Comparison of ENCODE assay signal across 10 mouse cellular contexts in the genomic region with DNA sequence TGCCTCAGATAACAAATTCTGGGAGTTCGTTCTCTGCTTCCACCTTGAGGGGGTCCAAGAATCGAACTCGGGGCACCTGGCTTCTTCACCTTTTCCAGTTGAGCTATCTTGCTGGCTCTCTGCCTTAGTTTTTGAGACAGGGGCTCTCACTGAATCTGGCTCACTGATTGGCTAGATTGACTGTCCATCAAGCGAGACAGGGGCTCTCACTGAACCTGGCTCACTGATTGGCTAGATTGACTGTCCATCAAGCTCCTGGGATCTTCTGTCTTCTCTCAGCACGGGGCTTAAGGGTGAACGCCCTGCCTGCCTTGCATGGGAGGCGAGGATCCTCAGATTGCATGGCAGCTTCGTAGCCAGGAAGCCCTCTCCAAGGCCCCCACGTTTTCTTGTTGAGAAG. TPM values are rescaled to one million over a fixed set of nuclear protein-coding genes. Genes with fewer than 3 reads are reported as not detected.
DNase-seq lines count a peak whose midpoint lies in the region; ATAC-seq and TF ChIP-seq lines count a peak whose summit lies in the region.
"Had no signal": no experiment of that assay in that cellular context is flagged by ENCODE, and none has a peak within 500 bp of the region (broad histone marks: within the 10 kb centered on the region; RNA-seq: fewer than 3 reads in every experiment).

No protein-coding gene starts in this region.

- no peak overlapping the region for H3K27ac ChIP-seq in lung, embryonic 14.5 days (ENCODE audit: low read depth)
- no peak overlapping the region for H3K27ac ChIP-seq in lung, postnatal 0 days (ENCODE audit: low read length)
- H3K27ac ChIP-seq: neural tube, embryonic 12.5 days had no signal

- WGBS in lung, embryonic 14.5 days: 49% methylated on average over 9 of the region's 9 CpGs
- 55% methylated on average over 9 of the region's 9 CpGs for WGBS in lung, postnatal 0 days

- H3K4me1 ChIP-seq in lung, embryonic 14.5 days (ENCODE audit: insufficient read depth): no peaks in the 10 kb centered on the region
- no peaks in the 10 kb centered on the region for H3K4me1 ChIP-seq in lung, postnatal 0 days (ENCODE audit: insufficient read depth, low read depth, low read length)

- no peaks in the 10 kb centered on the region for H3K9me3 ChIP-seq in lung, embryonic 14.5 days (ENCODE audit: low read depth, low read length)
- no peaks in the 10 kb centered on the region for H3K9me3 ChIP-seq in lung, postnatal 0 days (ENCODE audit: low read length)
- H3K9me3 ChIP-seq: neural tube, embryonic 12.5 days had no signal

- H3K36me3 ChIP-seq in lung, embryonic 14.5 days (ENCODE audit: insufficient read depth): no peaks in the 10 kb centered on the region
- no peaks in the 10 kb centered on the region for H3K36me3 ChIP-seq in lung, postnatal 0 days (ENCODE audit: insufficient read depth, low read length)
- H3K36me3 ChIP-seq: neural tube, embryonic 12.5 days had no signal

- no peak overlapping the region for H3K9ac ChIP-seq in lung, embryonic 14.5 days
- H3K9ac ChIP-seq in lung, postnatal 0 days (replicated peaks; ENCODE audit: low read depth): no peak overlapping the region
- H3K9ac ChIP-seq: neural tube, embryonic 12.5 days had no signal

- no peaks in the 10 kb centered on the region for H3K27me3 ChIP-seq in lung, embryonic 14.5 days (ENCODE audit: insufficient read depth, low read length)
- H3K27me3 ChIP-seq in lung, postnatal 0 days (replicated peaks; ENCODE audit: insufficient read depth, low read length): no peaks in the 10 kb centered on the region
- H3K27me3 ChIP-seq: neural tube, embryonic 12.5 days; Patski had no signal

- H3K4me3 ChIP-seq in lung, embryonic 14.5 days (ENCODE audit: low read depth, low read length): no peak overlapping the region
- H3K4me3 ChIP-seq in lung, postnatal 0 days (ENCODE audit: low read depth, low read length): no peak overlapping the region
- H3K4me3 ChIP-seq: neural tube, embryonic 12.5 days had no signal

- TF ChIP-seq CTCF in lung, embryonic 14.5 days (IDR thresholded peaks at IDR 0.05; ENCODE audit: low read depth): no peak
- TF ChIP-seq CTCF in lung, postnatal 0 days (IDR thresholded peaks at IDR 0.05): no peak

- no peak overlapping the region for H3K4me2 ChIP-seq in lung, embryonic 14.5 days
- no peak overlapping the region for H3K4me2 ChIP-seq in lung, postnatal 0 days (replicated peaks; ENCODE audit: low read depth, low read length)
- H3K4me2 ChIP-seq: neural tube, embryonic 12.5 days had no signal

- no peak for ATAC-seq in lung, embryonic 14.5 days (ENCODE audit: insufficient read depth)
- no peak for ATAC-seq in lung, postnatal 0 days
- ATAC-seq: Patski had no signal

- TF ChIP-seq EP300 in lung, postnatal 0 days (IDR thresholded peaks at IDR 0.05): no peak

- DNase-seq in cerebellum, adult 11 months: peak; percentile 10
- DNase-seq in cerebellum, adult 8-10 months: no peak
- peak; percentile 80 for DNase-seq in lung, embryonic 14.5 days
- DNase-seq in lung, postnatal 0 days (ENCODE audit: low spot score): no peak
- peak; percentile 66 to 83 for DNase-seq in cerebellum, postnatal 14 days
- peak; percentile 73 for DNase-seq in kidney, postnatal 10 days
- peak; percentile 94 for DNase-seq in retina, postnatal 1 day
- no peak for DNase-seq in spleen, postnatal 36 days (ENCODE audit: low spot score in 2 of 2)

RNA-seq across cellular contexts. Expression of a gene that starts 43.8 kb away (rescaled TPM):
- 11.9 and 14.6 TPM in 2 replicates for polyA plus RNA-seq in lung, embryonic 14.5 days (2014; fragmentation: Nextera tagmentation; extraction: Ambion mirVana)
- 6.7 and 6.9 TPM in 2 replicates for polyA plus RNA-seq in lung, postnatal 0 days (2015; fragmentation: Nextera tagmentation; extraction: Ambion mirVana)
- polyA plus RNA-seq: Patski had no signal

RNA-seq across cellular contexts. Expression of a gene that starts 47.4 kb away (rescaled TPM):
- polyA plus RNA-seq in lung, embryonic 14.5 days (2014; fragmentation: Nextera tagmentation; extraction: Ambion mirVana): 1.6 and 2.1 TPM in 2 replicates
- 25.7 and 27.8 TPM in 2 replicates for polyA plus RNA-seq in lung, postnatal 0 days (2015; fragmentation: Nextera tagmentation; extraction: Ambion mirVana)

RNA-seq across cellular contexts. Expression of a gene that starts 54.3 kb away (rescaled TPM):
- polyA plus RNA-seq in lung, embryonic 14.5 days (2014; fragmentation: Nextera tagmentation; extraction: Ambion mirVana): 42.5 and 45.1 TPM in 2 replicates
- polyA plus RNA-seq in lung, postnatal 0 days (2015; fragmentation: Nextera tagmentation; extraction: Ambion mirVana): 21.5 and 22.5 TPM in 2 replicates

Comparison
In these comparisons a context has a peak if more than half of its experiments do, and no peak if none do; other contexts are left out.
1. DNase-seq: peak in cerebellum, adult 11 months (single experiment), lung, embryonic 14.5 days (single experiment), cerebellum, postnatal 14 days (2 of 2), kidney, postnatal 10 days (single experiment) and retina, postnatal 1 day (single experiment); none in cerebellum, adult 8-10 months (single experiment), lung, postnatal 0 days (single experiment) and spleen, postnatal 36 days (0 of 2).